Mouse (Mus musculus) kidney, postnatal 25 days (tissue): ENCODE measurements around the gene Olfr56.
"Not testable (repeated sequence)": the region's sequence is repeated elsewhere in the genome, so short reads cannot be mapped to it uniquely, and the experiment has no call there.

Experiments
- DNase-seq, 2 experiments: peaks; one replicate each; pipeline ENCODE4 v3.0.0; 2021; ENCODE audit warnings: mixed read lengths in 2 of 2

The Olfr56 gene

DNA sequence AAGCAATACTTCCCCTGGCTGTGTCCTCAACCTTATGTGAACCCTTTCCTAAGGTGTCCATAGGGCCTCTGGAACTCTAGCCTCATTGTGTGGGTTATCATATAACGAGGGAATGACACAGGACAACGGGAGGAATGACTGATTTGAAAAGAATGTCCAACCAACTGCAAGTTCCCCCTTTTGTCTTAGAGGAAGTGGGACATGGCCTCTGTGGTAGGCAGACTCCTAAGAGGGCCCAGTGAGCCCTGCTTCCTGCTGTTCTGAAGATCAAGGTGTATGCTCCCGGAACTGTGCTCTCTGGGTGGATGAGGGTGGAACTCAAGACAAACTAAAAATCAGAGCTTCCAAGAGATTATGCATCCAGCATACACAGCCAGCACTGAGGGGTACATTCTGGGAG lies 81.4 kb downstream of the Olfr56 start:
- not testable (repeated sequence) for DNase-seq

DNA sequence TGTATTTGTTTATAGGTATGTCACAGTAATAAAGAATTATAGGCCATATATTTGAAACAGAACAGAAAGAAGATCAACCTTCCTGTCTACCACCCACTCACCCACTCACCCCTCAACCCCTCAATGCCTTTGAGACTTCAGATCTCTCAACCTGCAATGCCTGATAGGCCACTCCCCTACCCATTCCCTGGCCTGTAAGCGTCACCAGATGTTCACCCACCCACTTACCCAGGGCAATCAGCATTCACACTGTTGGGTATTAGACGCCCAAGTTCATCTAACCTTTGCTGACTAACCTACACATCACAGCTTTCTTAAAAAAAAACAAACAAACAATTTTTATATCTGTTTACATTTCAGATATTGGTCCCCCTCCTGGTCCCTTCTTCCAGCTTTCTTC lies 83.2 kb downstream of the Olfr56 start:
- DNase-seq: not testable (repeated sequence)

DNA sequence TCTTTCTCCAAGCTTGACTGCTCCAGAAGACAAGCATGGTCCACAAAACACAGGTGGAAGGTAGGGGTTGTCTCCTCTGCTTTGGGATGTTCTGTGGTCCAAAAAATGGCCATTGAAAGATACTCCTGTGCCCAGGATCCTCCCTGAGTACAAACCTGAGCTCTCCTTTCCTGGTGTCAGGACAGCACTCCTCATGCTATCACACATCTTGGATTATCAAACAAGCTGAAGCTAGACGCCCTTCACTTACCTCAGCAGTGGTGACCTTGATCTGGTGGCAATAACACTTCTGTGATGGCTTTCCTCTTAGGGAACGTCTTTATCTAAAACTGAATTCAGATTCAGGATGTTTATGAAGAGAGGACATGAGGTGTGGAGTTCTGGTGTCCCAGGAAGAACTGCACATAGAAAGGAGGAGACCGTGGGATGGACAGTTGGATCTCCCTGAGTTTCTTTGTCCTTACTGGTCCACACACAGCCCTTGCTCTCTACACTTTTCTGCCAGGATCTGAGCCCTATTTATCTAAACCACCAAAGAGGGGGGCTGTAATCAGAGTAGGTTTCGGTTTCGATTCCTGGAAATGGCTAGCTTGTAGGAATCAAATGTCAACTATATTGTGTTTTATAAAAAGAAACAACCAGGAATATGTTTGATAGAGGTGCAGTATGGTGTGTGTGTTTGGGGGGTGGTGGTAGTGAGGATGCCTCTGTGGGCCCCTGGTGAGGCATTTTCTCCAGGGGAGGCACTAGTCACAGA lies 85.2 kb downstream of the Olfr56 start, which contains the start of gene Tgtp2:
Gene Tgtp2, minus strand, starts transcription at position 494 of the 757 bp plus-strand sequence.
- peak in 1 of 2 experiments; percentile 33 for DNase-seq

DNA sequence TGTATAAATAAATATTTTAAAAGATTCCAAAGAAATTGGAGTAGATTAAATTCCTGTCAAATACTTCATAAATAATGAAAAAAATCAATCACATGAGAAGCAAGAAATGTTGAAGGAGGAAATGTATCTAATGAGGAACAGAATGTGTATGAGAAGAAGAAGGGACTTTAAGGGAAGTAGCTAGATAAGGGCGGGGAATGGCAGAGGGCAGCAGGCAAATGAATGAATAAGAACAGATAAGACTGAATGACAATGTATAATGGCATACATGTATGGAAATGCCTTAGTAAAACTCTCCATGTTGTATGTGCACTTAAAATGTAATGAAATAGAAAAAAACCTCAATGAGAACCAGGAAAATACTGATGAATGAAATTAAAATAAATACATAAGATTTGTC lies 89.7 kb downstream of the Olfr56 start:
- no peak for DNase-seq

DNA sequence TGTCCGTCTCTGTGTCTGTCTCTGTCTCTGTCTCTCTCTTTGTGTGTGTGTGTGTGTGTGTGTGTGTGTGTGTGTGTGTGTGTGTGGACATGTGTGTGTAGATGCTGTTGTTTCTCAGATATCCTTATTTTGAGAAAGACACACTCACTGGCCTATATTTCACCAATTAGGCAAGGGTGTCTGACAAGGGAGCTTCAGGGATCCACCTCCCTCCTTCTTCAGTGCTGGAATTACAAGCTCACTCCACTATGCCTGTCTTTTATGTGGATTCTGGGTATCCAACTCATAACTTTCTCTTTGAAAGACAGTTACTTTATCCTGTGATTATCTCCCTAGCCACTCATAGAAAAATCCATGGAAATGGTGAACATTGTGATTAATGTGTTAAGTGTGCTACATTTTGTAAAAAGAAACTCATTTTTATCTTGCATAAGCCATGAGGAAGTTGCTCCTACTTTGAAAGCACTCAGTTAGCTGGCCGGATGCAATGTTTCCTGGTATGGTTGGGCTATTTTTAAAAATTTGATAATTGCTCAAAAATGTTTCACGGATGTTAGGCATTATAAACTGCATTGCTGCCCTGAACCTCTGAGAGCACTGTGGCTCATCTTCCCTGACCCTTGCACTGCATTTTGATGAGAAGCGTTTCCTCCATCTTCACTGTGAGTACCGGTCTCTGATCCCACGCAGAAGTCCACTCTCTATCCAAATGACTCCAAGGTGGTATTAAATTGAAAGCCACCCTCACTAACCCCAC lies 97.5 kb downstream of the Olfr56 start, which contains the start of gene Ifi47:
Gene Ifi47, plus strand, starts transcription at position 587 of the 757 bp plus-strand sequence.
- peak; percentile 37 to 56 for DNase-seq

DNA sequence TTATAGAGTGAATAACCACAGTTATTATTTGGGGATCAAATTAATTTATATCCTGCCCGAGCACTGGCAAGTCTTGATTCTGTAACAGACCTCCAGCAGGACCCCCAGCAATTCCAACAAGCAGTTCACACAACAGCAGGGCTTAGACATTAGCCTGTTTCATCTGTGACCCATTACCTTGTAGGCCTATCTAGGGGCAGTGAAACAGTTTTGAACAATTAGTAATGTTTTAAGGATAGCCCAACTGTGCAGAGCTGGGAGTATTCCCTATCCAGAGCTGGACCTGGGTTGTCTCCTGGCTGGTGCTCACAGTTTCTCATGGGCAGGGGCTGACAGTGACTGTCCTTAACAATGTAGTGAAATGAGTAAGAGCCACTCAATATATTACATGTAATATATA lies 98.3 kb downstream of the Olfr56 start:
- DNase-seq: no peak

DNA sequence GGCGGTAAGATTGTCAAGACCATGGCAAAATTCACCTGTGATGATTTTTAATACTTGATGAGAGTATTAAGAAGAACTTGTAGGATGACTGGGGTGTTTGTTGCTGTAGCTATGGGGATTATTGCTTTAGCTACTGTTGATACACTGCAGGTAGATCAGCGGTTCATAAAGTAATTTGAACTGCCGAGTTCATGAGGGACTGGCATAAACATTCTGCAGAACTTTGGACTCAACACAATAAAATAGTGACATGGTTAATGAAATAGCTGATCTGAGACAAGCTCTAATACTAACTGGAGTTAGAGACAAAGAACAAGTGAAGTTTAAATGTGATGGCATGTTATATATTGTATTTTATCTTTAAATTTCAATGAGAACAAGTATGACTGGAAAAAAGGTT lies 100.0 kb downstream of the Olfr56 start:
- DNase-seq: no peak

DNA sequence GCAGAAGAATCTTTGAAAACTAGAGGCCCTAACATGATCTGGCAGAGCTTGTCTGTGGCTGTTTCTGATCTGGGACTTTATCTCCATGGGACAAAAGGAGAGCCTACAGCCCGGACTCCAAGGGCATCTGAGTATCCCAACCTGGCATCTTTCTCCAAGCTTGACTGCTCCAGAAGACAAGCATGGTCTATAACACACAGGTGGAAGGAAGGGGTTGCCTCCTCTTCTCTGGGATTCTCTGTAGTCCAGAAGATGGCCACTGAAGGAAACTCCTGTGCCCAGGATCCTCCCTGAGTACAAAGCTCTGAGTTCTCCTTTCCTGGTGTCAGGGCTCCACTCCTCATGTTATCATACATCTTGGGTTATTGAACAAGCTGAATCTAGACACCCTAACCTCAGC lies 101.9 kb downstream of the Olfr56 start:
- DNase-seq: no peak

DNA sequence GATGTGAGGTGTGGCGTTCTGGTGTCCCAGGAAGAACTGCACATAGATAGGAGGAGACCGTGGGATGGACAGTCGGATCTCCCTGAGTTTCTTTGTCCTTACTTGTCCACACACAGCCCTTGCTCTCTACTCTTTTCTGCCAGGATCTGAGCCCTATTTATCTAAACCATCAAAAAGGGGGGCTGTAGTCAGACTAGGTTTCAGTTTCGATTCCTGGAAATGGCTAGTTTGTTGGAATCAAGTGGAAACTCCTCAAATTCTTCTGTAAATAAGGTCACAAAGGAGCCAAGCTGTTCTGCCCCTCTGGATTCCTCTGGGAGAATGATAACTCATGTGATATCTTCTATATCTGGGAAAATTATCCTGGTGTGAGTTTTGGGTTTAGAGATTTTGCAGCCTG lies 102.7 kb downstream of the Olfr56 start:
- DNase-seq: peak in 1 of 2 experiments; percentile 14

DNA sequence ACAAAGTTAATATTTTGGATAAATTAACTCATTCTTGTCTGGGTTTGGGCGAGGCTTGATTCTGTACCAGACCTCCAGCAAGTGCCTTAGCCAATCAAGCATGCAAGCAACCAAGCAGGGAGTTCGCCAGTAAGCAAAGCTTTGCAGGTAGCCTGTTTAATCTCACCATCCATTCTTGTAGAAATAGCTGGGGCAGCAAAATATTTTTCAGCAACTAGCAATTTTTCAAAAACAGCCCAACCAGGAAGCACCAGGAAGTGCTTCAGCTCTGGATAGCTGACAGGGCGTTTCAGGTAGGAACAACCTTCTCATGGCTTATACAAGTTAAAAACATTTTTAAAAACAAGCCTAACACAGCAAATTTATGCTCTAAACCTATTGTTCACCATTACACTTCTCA lies 103.2 kb downstream of the Olfr56 start:
- peak; percentile 32 to 45 for DNase-seq

DNA sequence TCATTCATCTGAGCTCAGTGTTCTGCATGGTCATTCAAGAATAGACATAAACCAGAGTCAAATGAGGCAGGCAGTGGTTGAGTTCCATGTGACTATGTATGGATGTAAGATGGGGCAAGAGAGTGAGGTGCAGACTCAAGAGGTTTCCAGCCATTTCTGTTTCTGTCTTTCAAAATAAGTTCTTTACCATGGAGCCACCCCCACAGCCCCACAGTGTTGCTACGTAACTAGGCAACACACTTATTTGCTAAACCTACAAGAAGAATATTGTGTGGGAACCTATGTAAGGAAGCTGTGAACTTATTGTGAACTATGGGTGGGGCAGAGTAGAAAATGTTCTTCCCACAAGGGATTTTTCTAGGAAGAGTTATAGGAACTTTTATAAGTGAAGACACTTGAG lies 104.5 kb downstream of the Olfr56 start:
- no peak for DNase-seq

DNA sequence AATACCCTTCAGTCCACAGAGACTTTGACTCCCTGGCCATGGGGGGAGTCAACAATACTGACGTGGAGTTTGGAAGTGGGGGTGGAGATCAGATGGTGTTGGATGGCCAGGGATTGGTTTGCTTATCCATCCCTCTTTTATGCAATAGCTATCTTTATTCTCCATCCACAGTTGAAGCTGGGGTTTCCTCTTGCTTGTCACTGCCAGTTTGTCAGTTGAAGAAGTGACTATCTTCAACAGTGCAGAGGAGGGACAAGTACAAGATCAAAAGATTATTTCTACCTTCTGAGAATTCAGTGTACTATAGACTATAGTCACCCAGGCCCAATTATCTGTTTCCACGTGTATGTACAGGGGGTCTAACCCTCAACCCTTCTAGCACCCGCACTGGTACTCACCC lies 105.1 kb downstream of the Olfr56 start:
- no peak for DNase-seq

DNA sequence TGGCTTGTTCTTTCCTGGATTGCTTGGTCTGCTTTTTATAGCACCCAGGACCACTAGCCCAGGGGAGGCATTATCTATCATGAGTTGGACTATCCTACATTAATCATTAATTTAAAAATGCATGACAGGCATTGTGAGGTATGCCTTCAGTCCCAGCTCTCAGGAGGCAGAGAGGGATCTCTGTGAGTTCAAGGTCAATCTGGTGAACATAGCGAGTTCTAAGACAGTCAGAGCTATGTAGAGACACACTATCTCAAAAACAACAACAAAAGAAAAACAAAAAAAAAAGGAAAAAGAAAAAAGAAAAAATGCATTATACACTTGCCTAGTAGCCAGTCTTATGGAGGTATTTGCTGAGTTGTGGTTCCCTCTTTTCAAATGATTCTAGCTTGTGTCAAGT lies 105.7 kb downstream of the Olfr56 start:
- no peak for DNase-seq

DNA sequence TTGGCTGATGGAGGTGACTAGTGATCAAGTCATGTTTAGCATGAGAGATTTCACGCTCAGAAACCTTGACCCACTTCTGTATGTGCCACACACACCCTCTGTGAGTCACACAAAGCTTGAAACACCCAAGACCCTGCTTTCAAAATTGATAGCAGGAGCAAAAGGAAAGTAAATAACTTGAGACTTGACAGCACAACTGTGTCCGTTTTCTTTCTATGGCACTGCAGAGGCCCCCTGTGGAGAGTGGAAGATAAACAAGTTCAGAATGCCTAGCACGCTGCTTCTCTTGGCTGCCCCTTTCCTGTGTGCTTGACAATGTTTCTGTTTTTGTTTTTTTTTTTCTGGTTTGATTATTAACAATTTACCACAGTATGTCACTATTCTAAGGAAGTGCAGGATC lies 106.2 kb downstream of the Olfr56 start:
- peak; percentile 35 to 43 for DNase-seq

DNA sequence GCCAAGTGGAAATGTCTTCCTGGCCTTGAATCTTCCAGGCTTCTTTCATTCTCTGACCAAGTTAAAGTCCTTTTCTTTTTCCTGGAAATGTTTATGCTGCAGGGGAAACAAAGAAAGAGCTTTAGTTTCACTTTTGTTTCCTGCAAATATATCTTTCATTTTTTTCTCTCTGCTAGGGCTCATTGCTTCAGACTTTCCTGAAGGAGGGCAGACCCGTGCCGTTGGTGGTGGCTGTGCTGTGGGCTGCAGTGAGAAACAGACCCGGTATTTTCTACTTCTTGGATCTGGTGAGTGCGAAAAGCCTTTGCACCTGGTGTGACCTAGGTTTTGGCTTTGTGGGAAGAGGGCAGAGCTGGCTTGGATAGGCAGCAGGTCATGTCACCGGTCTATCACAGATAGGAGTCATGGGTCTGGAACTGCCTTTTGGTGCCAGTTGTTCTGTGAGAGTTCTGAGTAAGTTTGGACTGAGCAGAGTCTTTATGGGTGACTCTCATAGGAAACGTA lies 108.2 kb downstream of the Olfr56 start:
- DNase-seq: no peak

DNA sequence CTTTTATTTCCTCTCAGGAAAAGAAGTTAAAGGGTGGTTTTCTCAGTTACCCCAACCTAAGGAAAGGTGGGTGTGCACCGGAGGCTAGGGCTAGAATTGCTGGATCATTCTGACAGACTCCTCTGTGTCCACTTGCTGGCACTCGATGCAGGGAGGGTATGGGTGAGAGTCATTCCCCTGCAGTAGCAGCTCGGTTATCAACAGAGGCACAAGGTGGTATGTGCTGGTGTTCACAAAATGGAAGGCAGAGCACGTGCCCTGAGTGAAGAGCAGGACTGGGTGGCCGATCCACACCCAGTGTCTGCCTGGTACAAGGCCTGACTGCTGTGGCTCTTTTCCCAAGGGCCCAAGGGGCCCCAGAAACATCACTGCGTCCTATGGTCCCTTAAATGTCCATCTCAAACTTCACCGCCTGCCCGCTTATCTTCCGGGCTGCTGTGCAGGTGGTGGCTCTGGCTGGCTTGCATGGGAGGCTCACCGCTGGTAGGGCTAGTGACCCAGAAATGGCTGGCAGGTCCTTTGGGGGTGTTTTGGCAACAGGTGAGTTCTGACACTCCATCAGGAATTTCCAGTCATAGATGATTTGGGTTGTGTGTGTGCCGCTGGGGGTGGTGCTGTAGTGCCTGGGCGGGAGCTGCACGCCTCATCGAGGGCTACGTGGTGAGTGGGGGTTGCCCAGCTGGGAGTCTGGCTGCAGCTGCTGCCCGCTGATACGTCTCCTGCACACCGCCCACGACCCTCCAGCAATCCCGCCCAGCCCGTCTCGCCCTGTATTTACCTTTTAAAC lies 109.3 kb downstream of the Olfr56 start:
- peak; percentile 17 to 56 for DNase-seq

DNA sequence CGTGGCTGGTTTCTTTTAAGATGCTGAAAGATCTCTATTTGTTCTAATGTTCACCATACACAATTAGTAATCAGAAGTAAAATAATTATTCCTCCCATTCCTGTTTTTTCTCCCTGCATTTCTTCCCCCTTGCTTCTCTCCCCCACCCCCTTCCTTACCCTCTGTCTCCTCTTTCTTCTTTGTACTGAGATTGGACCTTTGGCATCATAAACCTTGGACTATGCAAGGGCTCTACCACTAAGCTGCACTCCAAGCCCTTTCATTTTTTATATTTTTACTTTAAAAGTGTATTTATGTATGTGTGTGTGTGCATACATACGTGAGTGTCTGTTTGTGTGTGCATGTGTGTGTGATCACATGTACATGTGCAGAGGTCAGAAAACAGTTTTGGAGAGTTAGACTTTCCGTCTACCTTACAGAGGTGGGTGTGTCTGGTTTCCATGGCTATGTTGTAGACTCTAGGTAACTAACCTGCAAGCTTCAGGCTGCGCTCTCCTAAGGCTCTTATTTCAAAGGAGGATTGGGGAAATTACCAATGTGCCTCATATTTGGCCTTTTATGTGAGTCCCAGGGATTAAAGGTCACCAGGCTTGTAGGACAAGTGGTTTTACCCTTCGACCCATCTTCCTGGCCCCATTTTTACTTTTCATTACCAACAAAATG lies 110.4 kb downstream of the Olfr56 start:
- DNase-seq: no peak

DNA sequence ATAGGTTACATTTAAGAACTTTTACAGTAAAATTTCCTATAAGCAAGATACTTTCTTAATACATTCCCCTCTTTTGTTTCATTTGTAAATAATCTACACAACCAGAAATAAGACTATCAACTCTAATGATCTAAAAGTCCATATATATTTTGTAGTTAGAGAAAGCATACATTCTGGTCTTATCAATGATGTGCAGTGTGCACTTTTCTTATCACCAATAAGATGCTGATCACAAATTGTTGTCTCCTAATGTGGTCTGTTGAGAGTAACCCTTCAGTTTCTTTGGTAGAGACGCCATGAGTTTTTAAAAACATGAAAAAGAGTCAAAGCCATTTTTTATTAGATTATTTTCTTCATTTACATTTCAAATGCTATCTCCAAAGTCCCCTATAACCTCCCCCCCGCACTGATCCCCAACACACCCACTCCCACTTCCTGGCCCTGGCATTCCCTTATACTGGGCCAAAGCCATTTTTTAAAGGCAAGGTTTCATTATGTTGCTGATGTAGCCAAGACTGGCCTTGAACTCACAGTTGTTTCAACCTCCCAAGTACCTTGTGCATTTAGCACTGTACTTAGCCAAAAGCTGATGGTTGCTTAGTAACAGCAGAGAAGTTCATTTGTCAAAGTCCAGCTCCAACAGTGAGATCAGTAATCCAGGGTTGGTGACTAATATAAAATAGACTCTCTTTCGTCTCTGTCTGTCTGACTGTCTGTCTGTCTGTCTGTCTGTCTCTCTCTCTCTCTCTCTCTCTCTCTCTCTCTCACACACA lies 111.2 kb downstream of the Olfr56 start:
- DNase-seq: no peak

DNA sequence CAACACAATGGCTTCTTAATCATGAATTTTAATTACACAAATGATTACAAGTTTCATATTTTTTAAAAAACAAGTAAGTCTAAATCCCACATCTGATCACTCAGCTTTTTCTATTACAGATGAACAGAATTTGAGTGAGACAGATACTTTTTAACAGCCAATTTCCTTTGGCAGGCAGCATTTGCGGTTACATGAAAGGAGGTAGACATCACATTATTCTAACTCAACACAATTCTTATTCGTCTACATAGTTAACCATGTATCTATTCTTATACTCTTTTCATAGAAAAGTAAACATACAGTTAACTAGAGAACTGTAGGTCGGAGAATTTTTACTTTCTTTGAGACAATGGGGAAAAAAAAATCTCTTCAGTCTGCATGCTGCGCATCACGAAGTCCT lies 111.9 kb downstream of the Olfr56 start:
- DNase-seq: no peak

DNA sequence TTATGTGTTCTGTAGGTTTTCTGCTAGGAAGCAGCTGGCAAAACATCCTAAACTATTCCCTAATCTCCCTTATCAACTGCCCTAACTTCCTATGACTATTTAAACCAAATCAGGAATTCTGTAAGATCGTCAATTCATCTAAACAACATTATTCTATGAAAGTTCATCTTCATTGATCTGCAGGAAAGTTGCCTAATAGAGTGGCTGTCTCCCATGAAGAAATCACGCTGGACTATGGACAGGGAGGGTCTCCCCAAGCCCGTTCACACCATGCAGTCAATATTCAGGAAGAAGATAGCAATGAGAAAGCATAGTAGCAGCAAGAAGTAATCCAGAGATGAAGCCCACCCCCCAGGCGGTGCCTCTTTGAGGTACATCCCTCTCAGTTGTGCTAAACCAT lies 112.5 kb downstream of the Olfr56 start:
- no peak for DNase-seq

DNA sequence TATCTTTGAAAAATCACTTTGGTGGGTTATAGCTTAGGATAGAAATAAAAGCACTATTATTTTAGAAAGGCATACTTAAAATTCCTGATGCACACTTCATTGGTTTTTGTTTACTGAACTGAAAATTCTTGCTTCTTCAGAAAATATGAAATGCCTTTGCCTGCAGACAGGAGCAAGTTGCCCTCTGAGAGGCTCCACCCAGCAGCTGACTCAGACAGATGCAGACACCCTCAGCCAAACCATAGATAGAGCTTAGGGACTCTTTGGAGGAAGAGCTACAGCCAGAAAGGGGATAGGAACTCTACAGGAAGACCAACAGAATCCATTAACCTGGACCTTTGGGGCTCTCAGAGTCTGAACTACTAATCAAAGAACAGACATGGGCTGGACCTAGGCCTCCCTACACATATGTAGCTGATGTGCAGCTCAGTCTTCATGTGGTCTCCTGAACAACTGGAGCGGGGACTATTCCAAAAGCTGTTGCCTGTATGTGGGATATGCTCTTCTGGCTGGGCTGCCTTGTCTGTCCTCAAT lies 113.4 kb downstream of the Olfr56 start:
- DNase-seq: no peak
